10 mouse cellular contexts compared by ENCODE assay signal in the genomic region with DNA sequence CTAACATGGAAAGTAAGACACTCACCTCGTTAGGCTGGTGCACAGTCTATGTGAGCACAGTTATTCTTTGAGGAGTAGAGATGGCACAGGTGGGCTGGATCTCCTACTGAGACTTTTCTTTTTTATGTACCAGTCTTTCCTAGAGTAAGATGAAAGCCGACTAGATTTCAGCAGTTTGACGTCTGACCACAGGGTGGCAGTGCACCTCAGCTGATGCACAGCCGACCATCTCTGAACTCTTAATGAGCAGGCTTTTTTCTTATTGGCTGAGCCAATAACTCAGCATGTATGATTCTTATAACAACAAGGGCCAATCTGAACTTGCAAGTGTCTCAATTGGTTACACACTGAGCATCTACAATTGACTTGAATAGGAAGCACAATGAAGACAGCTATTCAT.
DNase-seq lines count a peak whose midpoint lies in the region; ATAC-seq and TF ChIP-seq lines count a peak whose summit lies in the region.
"Had no signal": no experiment of that assay in that cellular context is flagged by ENCODE, and none has a peak within 500 bp of the region (broad histone marks: within the 10 kb centered on the region; RNA-seq: fewer than 3 reads in every experiment).

No protein-coding gene starts in this region.

- no peak for TF ChIP-seq EP300 in liver, embryonic 14.5 days (IDR thresholded peaks at IDR 0.05; ENCODE audit: low read depth)

- no peaks in the 10 kb centered on the region for H3K27me3 ChIP-seq in liver, embryonic 14.5 days (ENCODE audit: control insufficient read depth, insufficient read depth, low read length)
- H3K27me3 ChIP-seq in liver, embryonic 12.5 days (replicated peaks), result no peaks in the 10 kb centered on the region
- H3K27me3 ChIP-seq: heart, embryonic 15.5 days; stomach, embryonic 15.5 days had no signal

- ATAC-seq in liver, embryonic 14.5 days (ENCODE audit: insufficient read depth), result no peak
- ATAC-seq in liver, embryonic 12.5 days, result no peak

- H3K4me3 ChIP-seq in liver, embryonic 14.5 days (ENCODE audit: insufficient read depth in 1 of 2, low read depth in 2 of 2, low read length in 2 of 2), result no peak overlapping the region
- no peak overlapping the region for H3K4me3 ChIP-seq in liver, embryonic 12.5 days
- H3K4me3 ChIP-seq: heart, embryonic 15.5 days; stomach, embryonic 15.5 days had no signal

- DNase-seq in cerebellum, postnatal 14 days, result peak; percentile 1 to 6
- DNase-seq in cerebellum, adult 11 months, result no peak
- DNase-seq in liver, embryonic 14.5 days (ENCODE audit: low read depth in 3 of 3, low spot score in 3 of 3), result no peak
- peak; percentile 53 for DNase-seq in ZHBTc4 (ENCODE audit: low read depth, low spot score)
- peak; percentile 25 for DNase-seq in thymus, postnatal 0 days (ENCODE audit: low spot score)
- DNase-seq in gastrocnemius, adult 18-20 months (ENCODE audit: low spot score), result no peak
- no peak for DNase-seq in natural killer cell, adult 2 months (ENCODE audit: low spot score in 2 of 2)

- WGBS in liver, embryonic 14.5 days (ENCODE audit: insufficient replicate concordance), result 20% methylated on average over 4 of the region's 4 CpGs
- 19% methylated on average over 4 of the region's 4 CpGs for WGBS in liver, embryonic 12.5 days (ENCODE audit: insufficient replicate concordance)

- H3K36me3 ChIP-seq in liver, embryonic 14.5 days (replicated peaks; ENCODE audit: control insufficient read depth, insufficient read depth, low read depth), result no peaks in the 10 kb centered on the region
- H3K36me3 ChIP-seq in liver, embryonic 12.5 days, result no peaks in the 10 kb centered on the region
- H3K36me3 ChIP-seq: heart, embryonic 15.5 days; stomach, embryonic 15.5 days had no signal

- no peak overlapping the region for H3K27ac ChIP-seq in liver, embryonic 14.5 days
- H3K27ac ChIP-seq in liver, embryonic 12.5 days, result no peak overlapping the region
- H3K27ac ChIP-seq: heart, embryonic 15.5 days; stomach, embryonic 15.5 days had no signal

- TF ChIP-seq CTCF in liver, embryonic 14.5 days (IDR thresholded peaks at IDR 0.05; ENCODE audit: low read depth), result peak; percentile 38

- H3K4me2 ChIP-seq in liver, embryonic 14.5 days (ENCODE audit: low read depth), result no peak overlapping the region
- H3K4me2 ChIP-seq in liver, embryonic 12.5 days, result no peak overlapping the region
- H3K4me2 ChIP-seq: heart, embryonic 15.5 days; stomach, embryonic 15.5 days had no signal

- no peaks in the 10 kb centered on the region for H3K4me1 ChIP-seq in liver, embryonic 14.5 days (replicated peaks; ENCODE audit: control insufficient read depth in 2 of 2, insufficient read depth in 2 of 2, low read length in 1 of 2)
- H3K4me1 ChIP-seq in liver, embryonic 12.5 days, result no peaks in the 10 kb centered on the region
- H3K4me1 ChIP-seq: heart, embryonic 15.5 days; stomach, embryonic 15.5 days had no signal

- H3K9me3 ChIP-seq in liver, embryonic 14.5 days (ENCODE audit: control insufficient read depth, low read length), result no peaks in the 10 kb centered on the region
- no peaks in the 10 kb centered on the region for H3K9me3 ChIP-seq in liver, embryonic 12.5 days (replicated peaks)
- H3K9me3 ChIP-seq: heart, embryonic 15.5 days; stomach, embryonic 15.5 days had no signal

- H3K9ac ChIP-seq in liver, embryonic 14.5 days (replicated peaks), result no peak overlapping the region
- no peak overlapping the region for H3K9ac ChIP-seq in liver, embryonic 12.5 days
- H3K9ac ChIP-seq: heart, embryonic 15.5 days; stomach, embryonic 15.5 days had no signal

Comparison
In these comparisons a context has a peak if more than half of its experiments do, and no peak if none do; other contexts are left out.
1. DNase-seq: peak in cerebellum, postnatal 14 days (2 of 2), ZHBTc4 (single experiment) and thymus, postnatal 0 days (single experiment); none in cerebellum, adult 11 months (single experiment), liver, embryonic 14.5 days (0 of 3), gastrocnemius, adult 18-20 months (single experiment) and natural killer cell, adult 2 months (0 of 2).